Mouse (Mus musculus) cerebellum, adult 9-11 months (tissue): ENCODE results near the gene Trpm7.
"Not testable (repeated sequence)": the region's sequence is repeated elsewhere in the genome, so short reads cannot be mapped to it uniquely, and the experiment has no call there.

Experiments used
- DNase-seq: peaks from one replicate; pipeline ENCODE4 v3.0.0; 2022

Trpm7 gene

DNA sequence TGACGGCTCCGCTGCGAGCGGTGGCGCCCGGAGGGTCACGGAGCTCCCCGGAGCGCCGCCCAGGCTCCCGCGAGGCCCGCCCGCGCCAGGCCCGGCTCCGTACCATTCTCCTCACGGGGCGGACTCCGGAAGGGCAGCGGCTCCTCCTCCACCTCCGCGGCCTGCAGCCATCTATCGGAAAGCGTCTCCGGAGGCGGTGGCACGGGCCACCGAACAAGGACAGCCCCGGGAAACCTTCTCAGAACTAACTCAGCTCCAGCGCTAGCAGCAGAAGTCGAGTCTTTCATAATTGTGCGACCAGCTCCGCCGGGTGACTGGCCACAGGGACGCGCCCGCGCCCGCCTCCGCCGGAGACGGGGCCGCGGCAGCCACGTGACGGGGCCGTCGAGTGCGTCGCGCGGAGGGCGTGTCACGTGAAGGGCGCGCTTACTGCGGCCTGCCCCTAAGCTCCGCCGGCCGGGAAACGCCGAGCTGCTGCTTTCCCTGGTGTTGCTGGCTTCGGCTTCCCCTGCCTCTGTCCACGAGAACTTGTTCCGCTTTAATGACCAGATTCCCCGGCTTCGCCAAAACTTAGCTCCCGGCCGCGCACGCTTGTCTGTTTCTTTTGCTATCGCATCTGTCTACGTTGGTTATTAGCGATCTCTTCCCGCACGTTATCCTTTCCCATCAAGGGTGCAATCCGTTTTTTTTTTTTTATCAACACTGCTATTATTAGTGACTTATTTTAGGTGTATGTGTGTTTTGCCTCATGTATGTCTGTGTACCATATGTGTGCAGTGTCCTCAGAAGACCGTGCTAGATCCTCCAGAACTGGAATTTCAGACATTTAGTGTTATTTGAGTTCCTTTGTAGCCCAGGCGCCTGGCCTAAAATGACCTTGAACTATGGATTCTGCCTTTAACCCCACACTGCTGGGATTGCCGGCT is at the start of gene Trpm7:
Gene Trpm7 (minus strand): TSS at position 360 of the 926 bp plus-strand sequence.
- peak; percentile 94 for DNase-seq

GRCm38 (mm10) chr2:126920358-126921060 is 44.5 kb upstream of the Trpm7 start:
- no peak for DNase-seq

- DNase-seq, result no peak
Observed at GRCm38 (mm10) chr2:126916236-126916635, 40.2 kb upstream of the Trpm7 start.

GRCm38 (mm10) chr2:126914096-126914495 is 38.1 kb upstream of the Trpm7 start:
- no peak for DNase-seq

DNA sequence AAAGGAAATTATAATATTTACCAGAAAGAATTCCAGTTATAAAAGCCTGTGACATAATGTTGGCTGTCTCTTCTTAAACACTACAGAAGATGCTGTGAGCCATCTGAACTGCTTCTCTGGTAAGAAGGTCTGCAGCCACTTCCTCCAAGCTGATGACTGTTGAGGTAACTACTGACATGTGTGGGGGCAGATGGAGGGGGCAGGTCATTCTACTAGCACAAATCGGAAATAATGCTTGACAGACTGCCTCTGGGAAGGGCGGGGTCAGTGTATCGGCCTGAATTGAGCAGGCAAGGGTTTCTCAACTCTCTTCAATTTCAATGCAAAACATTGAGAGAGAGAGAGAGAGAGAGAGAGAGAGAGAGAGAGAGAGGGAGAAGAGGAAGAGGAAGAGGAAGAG is 28.1 kb upstream of the Trpm7 start:
- DNase-seq, result peak; percentile 9

DNA sequence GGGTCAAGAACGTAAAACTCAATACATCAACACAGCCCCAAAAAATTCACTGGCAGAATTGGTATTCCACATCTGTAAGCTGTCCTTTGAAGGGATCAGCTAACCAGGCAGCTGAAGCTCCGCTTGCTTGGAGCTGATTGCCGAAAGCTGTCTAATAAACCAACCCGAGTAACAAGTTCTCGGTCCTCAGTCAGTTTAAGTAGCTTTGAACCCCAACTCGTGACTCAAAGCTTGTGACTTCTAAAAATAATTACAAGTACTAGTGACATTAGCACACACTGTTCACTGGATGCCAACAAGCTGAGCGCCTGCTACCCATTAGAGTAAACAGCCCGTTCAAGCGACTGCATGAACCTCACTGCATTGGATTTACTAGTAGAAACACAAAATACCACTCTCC is 21.5 kb upstream of the Trpm7 start:
- no peak for DNase-seq

DNA sequence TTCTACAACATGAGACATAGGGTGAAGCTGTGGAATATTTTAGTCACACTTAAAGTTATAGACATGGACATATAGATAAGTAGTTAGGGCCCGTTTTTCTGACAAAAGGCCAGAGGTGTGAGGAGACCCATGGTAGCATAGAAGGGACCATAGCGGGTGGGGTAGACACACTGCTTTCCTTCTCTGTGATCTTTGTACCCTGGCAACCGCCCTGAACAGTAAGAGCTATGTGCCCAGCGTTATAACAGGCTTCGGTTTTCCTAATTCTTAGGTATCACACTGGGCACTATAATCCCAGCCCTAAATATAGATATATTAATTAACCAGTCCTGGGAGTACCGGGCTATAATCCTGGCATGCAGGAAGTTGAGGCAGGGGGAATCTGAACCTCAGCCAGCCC is 20.9 kb upstream of the Trpm7 start:
- no peak for DNase-seq

GRCm38 (mm10) chr2:126894245-126894644 is 18.2 kb upstream of the Trpm7 start:
- DNase-seq, result no peak

DNA sequence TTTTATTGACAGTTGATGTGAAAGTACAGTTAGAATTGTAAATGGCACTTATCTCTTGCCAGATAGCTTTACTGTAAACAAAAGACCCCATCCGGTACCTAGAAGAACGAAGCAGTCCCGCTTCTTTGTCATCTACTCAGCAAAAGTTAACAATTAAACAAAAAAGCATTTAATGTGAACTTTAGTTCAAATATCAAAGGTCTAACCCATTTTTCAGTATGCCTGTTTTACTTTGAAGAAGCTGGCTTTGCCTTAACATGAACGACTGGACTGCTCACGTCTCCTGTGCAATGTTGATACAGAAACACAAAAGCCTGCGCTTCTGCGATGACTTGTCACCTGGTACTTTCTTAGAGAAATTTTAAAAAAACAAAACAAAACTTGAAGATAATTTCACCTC is 16.3 kb upstream of the Trpm7 start:
- DNase-seq, result no peak

DNA sequence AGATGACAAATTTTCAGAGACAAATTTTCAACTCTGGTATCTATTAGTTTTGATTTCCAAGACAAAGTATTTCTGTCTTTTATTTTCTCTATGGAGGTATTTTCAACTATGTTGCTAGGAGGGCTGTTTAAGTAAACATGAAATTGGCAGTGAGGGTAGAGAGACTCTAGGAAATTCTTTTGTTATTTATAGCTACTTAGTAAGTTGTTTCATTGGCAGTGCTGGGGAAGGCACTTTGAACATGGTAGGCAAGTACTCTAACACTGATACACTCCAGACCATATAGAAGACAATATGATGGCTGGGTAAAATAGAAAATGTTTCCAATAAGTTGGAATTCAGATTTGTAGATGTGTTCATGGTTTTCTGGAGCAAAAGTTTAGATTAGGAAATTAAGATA is 15.7 kb upstream of the Trpm7 start:
- no peak for DNase-seq

DNA sequence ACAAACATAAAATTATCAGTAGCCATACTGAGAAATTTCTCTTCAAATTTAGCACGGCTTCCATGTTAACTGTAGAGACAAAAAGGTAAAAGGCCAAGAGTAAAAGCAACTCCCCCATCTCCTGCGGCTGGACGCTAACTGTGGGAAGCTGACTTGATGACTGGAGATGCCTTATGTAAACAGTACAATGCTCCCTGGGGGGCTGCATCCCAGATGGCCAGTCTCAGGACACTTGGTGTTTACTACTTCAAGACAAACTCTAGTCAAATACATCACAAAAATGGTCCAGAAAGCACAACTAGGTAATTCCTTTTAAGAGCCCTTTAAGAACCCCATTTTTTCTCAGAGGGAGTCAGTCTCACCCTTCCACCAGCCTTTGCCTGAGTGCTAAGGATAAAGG is 11.1 kb upstream of the Trpm7 start:
- DNase-seq, result no peak

DNA sequence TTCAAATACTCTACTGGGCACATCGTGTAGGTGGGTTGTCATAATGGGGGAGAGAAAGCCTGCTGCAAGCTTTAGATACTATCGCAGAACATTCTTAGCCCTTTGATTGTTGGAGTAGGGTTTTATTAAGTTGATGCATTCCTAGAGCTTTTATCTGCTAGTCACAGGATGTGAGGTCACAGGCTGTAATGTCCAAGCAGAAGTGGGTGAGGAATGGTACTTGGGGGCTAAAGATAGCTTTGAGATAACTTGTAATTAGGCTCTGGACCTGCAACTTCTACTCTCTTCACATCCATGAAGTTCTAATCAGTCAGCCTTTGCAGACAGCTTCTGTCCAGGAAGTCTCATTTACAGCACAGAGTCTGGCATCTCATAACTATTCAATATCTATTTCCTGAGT is 9.8 kb upstream of the Trpm7 start:
- DNase-seq, result no peak

- not testable (repeated sequence) for DNase-seq
Observed at GRCm38 (mm10) chr2:126882711-126883110, 6.7 kb upstream of the Trpm7 start.

- no peak for DNase-seq
Observed at GRCm38 (mm10) chr2:126877991-126878390, 2.0 kb upstream of the Trpm7 start.

DNA sequence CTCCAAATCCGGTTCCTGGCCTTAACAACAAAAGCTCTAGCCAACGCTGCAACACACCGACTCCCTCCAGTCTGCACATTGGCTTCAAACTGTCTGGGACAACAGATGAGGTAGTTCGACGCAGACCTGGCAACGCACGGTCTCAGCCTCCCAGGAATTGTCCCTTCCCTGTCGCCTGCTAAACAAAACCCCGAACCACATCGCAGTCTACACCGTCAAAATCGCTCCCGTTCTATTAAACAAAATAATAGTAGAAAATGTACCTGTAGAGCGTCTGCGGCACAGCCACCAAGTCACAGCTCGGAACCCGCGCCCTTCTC is 554 bp downstream of the Trpm7 start:
- peak; percentile 54 for DNase-seq

DNA sequence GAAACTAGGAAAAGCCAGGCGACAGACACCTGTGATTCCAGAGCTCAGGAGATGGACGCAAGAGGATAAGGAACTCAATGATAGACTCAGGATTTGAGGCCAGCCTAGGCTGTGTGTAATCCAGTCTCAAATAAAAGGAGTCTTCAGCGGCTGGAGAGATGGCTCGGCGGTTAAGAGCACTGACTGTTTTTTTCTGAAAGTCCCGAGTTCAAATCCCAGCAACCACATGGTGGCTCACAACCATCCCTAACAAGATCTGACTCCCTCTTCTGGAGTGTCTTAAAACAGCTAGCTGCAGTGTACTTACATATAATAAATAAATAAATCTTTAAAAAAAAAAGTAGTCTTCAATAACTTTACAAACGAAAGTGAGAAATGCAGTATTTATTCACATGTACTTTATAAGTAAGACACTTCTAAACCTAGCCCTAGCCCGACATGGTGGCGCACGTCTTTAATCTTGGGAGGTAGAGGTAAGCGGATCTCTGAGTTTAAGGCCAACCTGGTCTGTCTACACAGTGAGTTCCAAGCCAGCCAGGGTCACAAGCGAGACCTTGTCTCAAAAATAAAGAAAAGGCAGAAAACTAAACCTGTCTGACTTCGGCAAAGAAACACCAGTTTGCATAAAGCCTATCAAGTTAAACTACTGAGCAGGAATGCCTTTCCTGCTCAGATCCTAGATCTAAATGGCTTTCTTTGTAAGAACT is 1.1 kb downstream of the Trpm7 start:
- peak; percentile 16 for DNase-seq

DNA sequence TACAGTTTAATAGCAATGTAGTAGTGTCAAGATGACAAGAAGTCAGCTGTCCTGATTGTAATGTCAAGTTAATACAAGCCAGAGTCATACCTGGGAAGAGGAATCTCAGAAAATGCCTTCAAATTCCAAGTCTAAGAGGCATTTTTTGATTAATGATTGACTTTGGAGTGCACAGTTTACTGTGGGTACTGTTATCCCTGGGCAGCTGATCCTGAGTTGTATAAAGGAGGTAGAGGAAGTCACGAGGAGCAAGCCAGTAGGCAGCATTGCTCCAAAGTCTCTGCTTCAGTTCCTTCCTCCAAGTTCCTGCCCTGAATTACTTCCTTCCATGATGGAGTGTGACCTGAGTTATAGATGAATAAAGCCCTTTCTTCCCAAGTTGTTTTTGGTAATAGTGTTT is 9.7 kb downstream of the Trpm7 start:
- no peak for DNase-seq

DNA sequence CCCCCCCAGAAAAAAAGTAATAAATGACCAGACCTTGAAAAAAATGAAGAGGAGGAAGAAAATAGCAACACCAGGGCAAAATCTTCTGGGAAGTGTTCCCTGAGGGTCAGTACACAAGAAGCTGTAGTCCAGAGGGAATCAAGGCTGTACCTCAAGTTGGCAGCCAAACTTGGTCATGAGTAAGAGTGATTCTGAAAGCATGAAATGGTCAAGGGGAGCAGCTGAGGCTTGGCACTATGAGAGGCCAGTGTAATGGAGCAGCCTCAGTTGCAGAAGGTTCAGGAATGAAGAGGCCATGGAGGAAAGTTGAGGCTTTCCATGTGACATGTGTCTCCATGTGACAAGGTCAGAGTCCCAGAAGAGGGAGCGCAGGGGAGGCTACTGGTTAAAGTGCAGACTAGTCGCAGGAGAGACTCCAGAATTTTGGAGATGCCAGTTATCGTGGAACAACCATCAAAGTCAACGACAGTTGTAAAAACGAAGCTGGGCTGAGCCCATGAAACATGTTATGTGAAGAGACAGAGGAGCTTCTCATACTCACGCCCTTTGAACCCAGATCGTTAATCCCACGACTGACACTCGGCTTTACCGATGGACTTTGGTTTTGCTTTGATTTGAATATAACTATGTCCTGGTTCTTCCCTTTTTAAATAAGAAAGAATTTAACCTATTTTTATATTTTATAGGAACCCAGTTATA is 10.4 kb downstream of the Trpm7 start:
- DNase-seq, result no peak

DNA sequence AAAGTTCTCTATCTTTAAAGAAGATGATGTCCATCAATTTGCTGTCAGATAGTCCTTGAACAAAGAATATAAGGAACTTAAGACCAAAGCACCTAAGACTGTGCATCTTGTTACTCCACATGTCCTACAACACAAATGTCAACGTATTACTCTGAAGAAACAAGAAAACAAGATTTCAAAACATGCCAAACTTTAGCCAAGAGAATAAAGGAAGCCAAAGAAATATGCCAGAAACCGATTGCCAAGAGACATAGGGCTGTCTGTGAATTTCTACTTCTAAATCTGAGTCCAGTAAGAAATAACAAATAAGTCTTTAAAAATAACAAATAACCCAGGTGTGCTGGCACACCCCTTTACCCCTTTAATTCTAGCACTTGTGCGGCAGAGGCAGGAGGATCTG is 11.0 kb downstream of the Trpm7 start:
- no peak for DNase-seq

DNA sequence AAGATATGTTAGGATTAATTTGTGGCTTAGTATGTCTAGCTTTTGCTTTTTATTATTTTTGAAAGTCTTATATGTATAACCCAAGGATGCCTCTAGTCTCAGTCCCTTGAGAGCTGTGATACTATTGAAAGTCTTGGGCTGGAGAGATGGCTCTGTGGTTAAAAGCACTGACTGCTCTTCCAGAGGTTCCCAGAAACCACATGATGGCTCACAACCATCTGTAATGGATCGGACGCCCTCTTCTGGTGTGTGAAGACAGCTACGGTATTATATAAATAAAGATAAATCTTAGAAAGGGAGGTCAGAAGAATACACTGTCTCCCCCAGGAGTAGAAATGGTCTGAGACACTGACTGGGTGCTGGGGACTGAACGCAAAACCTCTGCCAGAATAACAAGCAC is 31.3 kb downstream of the Trpm7 start:
- DNase-seq, result no peak

- no peak for DNase-seq
Observed at GRCm38 (mm10) chr2:126838848-126839247, 37.2 kb downstream of the Trpm7 start.

DNA sequence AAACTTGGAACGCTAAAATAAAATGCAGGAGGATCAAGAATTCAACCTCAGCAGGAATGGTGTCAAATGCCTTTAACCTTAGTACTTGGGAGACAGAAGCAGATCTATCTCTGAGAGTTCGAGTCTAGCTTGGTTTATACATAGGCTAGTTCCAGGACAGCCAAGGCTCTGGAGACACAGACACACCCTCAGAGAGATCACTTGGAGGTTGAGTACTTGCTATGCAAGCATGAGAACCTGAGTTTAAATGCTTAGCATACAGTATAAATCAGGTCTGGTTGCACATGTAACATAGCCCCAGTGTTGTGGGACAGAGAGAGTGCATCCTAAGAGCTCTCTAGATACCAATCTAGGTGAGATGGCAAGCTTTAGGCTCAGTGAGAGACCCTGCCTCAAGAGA is 58.6 kb downstream of the Trpm7 start:
- no peak for DNase-seq
